Mouse (Mus musculus) erythroblast, embryonic 14.5 days (primary cell): ENCODE results near the gene Abtb2.

ENCODE experiments used
- GATA1 ChIP-seq: IDR thresholded peaks from 2 replicates; pipeline ENCODE4 v1.6.1; 2012; ENCODE audit warnings: low read length, inconsistent platforms, mixed read lengths
- TAL1 ChIP-seq: IDR thresholded peaks from 3 replicates; pipeline ENCODE4 v1.6.1; 2012; ENCODE audit warnings: low read length, inconsistent platforms, mixed read lengths

- TF ChIP-seq TAL1 (no peak), GATA1 (no peak)
Measured at GRCm38 (mm10) chr2:103749091-103749490, 183.0 kb downstream of the Abtb2 start.
